Mouse (Mus musculus): ENCODE measurements around the gene Tfap4.
A peak's percentile ranks its signal among the peaks of the same experiment; 100 is the strongest.

Tfap4 gene

GRCm38 (mm10) chr16:4559715-4560144 is at the start of gene Tfap4:
TSS of gene Tfap4 (minus strand) at chr16:4559854.
- DNase-seq = peak; percentile 57 to 77

GRCm38 (mm10) chr16:4608532-4609059 is 48.9 kb upstream of the Tfap4 start:
- no peak for DNase-seq

GRCm38 (mm10) chr16:4607818-4608531 is 48.3 kb upstream of the Tfap4 start:
- peak; percentile 68 to 80 for DNase-seq

GRCm38 (mm10) chr16:4606431-4607084 is 46.9 kb upstream of the Tfap4 start:
- DNase-seq = no peak

- no peak for DNase-seq
These were observed 46.0 kb upstream of the Tfap4 start for GRCm38 (mm10) chr16:4605514-4606131.

GRCm38 (mm10) chr16:4604293-4604837 is 44.7 kb upstream of the Tfap4 start:
- DNase-seq = no peak

GRCm38 (mm10) chr16:4603453-4603837 is 43.8 kb upstream of the Tfap4 start:
- no peak for DNase-seq

- DNase-seq = no peak
These were observed 43.3 kb upstream of the Tfap4 start for GRCm38 (mm10) chr16:4602766-4603452.

GRCm38 (mm10) chr16:4602189-4602588 is 42.5 kb upstream of the Tfap4 start:
- DNase-seq = no peak

- no peak for DNase-seq
These were observed 41.2 kb upstream of the Tfap4 start for GRCm38 (mm10) chr16:4600701-4601310.

GRCm38 (mm10) chr16:4599616-4600015 is 40.0 kb upstream of the Tfap4 start:
- DNase-seq = no peak

- no peak for DNase-seq
These were observed 39.4 kb upstream of the Tfap4 start for GRCm38 (mm10) chr16:4598891-4599543.

- no peak for DNase-seq
These were observed 38.4 kb upstream of the Tfap4 start for GRCm38 (mm10) chr16:4598041-4598440.

GRCm38 (mm10) chr16:4597296-4597695 is 37.6 kb upstream of the Tfap4 start:
- DNase-seq = no peak

GRCm38 (mm10) chr16:4596836-4597235 is 37.2 kb upstream of the Tfap4 start:
- no peak for DNase-seq

- DNase-seq = no peak
These were observed 36.6 kb upstream of the Tfap4 start for GRCm38 (mm10) chr16:4596141-4596728.

- no peak for DNase-seq
These were observed 35.9 kb upstream of the Tfap4 start for GRCm38 (mm10) chr16:4595527-4595963.

- peak in 1 of 2 experiments; percentile 19 for DNase-seq
These were observed 35.3 kb upstream of the Tfap4 start for GRCm38 (mm10) chr16:4594814-4595526.

GRCm38 (mm10) chr16:4593971-4594813 is 34.5 kb upstream of the Tfap4 start, which contains the start of gene Glis2:
TSS of gene Glis2 (plus strand) at chr16:4594713.
- DNase-seq = peak in 1 of 2 experiments; percentile 26
